ENCODE assay signal across 12 mouse cellular contexts in genomic region chr19:32242153-32242552, GRCm38 (mm10).
A peak's percentile ranks its signal among the peaks of the same experiment; 100 is the strongest.
DNase-seq lines count a peak whose midpoint lies in the region; ATAC-seq and TF ChIP-seq lines count a peak whose summit lies in the region.
"Had no signal": no experiment of that assay in that cellular context is flagged by ENCODE, and none has a peak within 500 bp of the region (broad histone marks: within the 10 kb centered on the region; RNA-seq: fewer than 3 reads in every experiment).

No protein-coding gene starts in this region.

- DNase-seq in cerebellum, adult 18-20 months, result peak; percentile 32 to 36
- no peak for DNase-seq in cerebellum, postnatal 4 days (ENCODE audit: low spot score in 2 of 2)
- DNase-seq in spleen, adult 2 months (ENCODE audit: low read depth in 1 of 2, low spot score in 2 of 2), result no peak
- DNase-seq in spleen, postnatal 10 days (ENCODE audit: low spot score in 2 of 2), result no peak
- peak; percentile 65 to 70 for DNase-seq in gastrocnemius, postnatal 36 days
- DNase-seq in stomach, postnatal 0 days (ENCODE audit: low spot score), result peak; percentile 38
- no peak for DNase-seq in urinary bladder, adult 2 months (ENCODE audit: low spot score)
- DNase-seq in right cerebral cortex, adult 2 months (ENCODE audit: low spot score in 2 of 2), result no peak
- DNase-seq: spleen, adult 18-20 months had no signal

- no peak overlapping the region for H3K9ac ChIP-seq in stomach, postnatal 0 days (ENCODE audit: low read length)
- H3K9ac ChIP-seq: forebrain, embryonic 12.5 days; neural tube, embryonic 13.5 days had no signal

- intact Hi-C loops in gastrocnemius, postnatal 36 days (cut with DNase I), result loop anchor here (5.0 kb wide), 1 partner anchor 50 kb away; no protein-coding TSS in a partner anchor

- H3K27me3 ChIP-seq in spleen, adult 2 months (ENCODE audit: control insufficient read depth, insufficient read depth, low read length), result no peaks in the 10 kb centered on the region
- no peaks in the 10 kb centered on the region for H3K27me3 ChIP-seq in stomach, postnatal 0 days (ENCODE audit: control insufficient read depth, insufficient read depth, low read length)
- H3K27me3 ChIP-seq: forebrain, embryonic 12.5 days; neural tube, embryonic 13.5 days had no signal

- no peak overlapping the region for H3K4me3 ChIP-seq in spleen, adult 2 months (ENCODE audit: extremely low read depth, insufficient read depth, insufficient read length)
- H3K4me3 ChIP-seq in stomach, postnatal 0 days (ENCODE audit: low read depth, low read length), result no peak overlapping the region
- H3K4me3 ChIP-seq: forebrain, embryonic 12.5 days; heart, embryonic 10.5 days; neural tube, embryonic 13.5 days had no signal

- peak; percentile 68 for ATAC-seq in stomach, postnatal 0 days (ENCODE audit: low FRiP score, low TSS enrichment)

- 77% methylated on average over 4 of the region's 4 CpGs for WGBS in spleen, adult 2 months
- 57% methylated on average over 4 of the region's 4 CpGs for WGBS in stomach, postnatal 0 days

- no peak for TF ChIP-seq CTCF in spleen, adult 2 months (IDR thresholded peaks at IDR 0.05; ENCODE audit: extremely low read depth, insufficient read depth, insufficient read length, insufficient replicate concordance)
- no peak for TF ChIP-seq CTCF in stomach, postnatal 0 days (IDR thresholded peaks at IDR 0.05; ENCODE audit: low read depth)

- H3K27ac ChIP-seq in spleen, adult 2 months (ENCODE audit: insufficient read depth, low read length), result peak overlapping the region; percentile 15; the same call in 1 of the 2 replicates
- no peak overlapping the region for H3K27ac ChIP-seq in stomach, postnatal 0 days (replicated peaks)
- H3K27ac ChIP-seq: forebrain, embryonic 12.5 days; heart, embryonic 10.5 days; neural tube, embryonic 13.5 days had no signal

- no peaks in the 10 kb centered on the region for H3K9me3 ChIP-seq in stomach, postnatal 0 days (ENCODE audit: control insufficient read depth, low read length)
- H3K9me3 ChIP-seq: forebrain, embryonic 12.5 days; heart, embryonic 10.5 days; neural tube, embryonic 13.5 days had no signal

- no peak overlapping the region for H3K4me2 ChIP-seq in stomach, postnatal 0 days (replicated peaks; ENCODE audit: low read depth)
- H3K4me2 ChIP-seq: forebrain, embryonic 12.5 days; neural tube, embryonic 13.5 days had no signal

- no peak for TF ChIP-seq POLR2A in spleen, adult 2 months (IDR thresholded peaks at IDR 0.05; ENCODE audit: low read depth, low read length)

- H3K4me1 ChIP-seq in spleen, adult 2 months (ENCODE audit: control insufficient read depth, insufficient read depth, insufficient read length), result peaks cover 29% of the 10 kb centered on the region
- 0 out of 2 replicates have a peak, but pooled peaks cover 2% of the 10 kb centered on the region for H3K4me1 ChIP-seq in stomach, postnatal 0 days (replicated peaks; ENCODE audit: control insufficient read depth, insufficient read depth)
- H3K4me1 ChIP-seq: forebrain, embryonic 12.5 days had no signal

- TF ChIP-seq EP300 in stomach, postnatal 0 days (optimal IDR thresholded peaks at IDR 0.05), result no peak

- no peaks in the 10 kb centered on the region for H3K36me3 ChIP-seq in spleen, adult 2 months (ENCODE audit: control insufficient read depth, insufficient read depth, low read length)
- no peaks in the 10 kb centered on the region for H3K36me3 ChIP-seq in stomach, postnatal 0 days (ENCODE audit: control insufficient read depth, insufficient read depth, low read length)
- H3K36me3 ChIP-seq: forebrain, embryonic 12.5 days; heart, embryonic 10.5 days; neural tube, embryonic 13.5 days had no signal

Comparison
In these comparisons a context has a peak if more than half of its experiments do, and no peak if none do; other contexts are left out.
1. DNase-seq: peak in cerebellum, adult 18-20 months (2 of 2), gastrocnemius, postnatal 36 days (2 of 2) and stomach, postnatal 0 days (single experiment); none in cerebellum, postnatal 4 days (0 of 2), spleen, adult 2 months (0 of 2), spleen, postnatal 10 days (0 of 2), urinary bladder, adult 2 months (single experiment) and right cerebral cortex, adult 2 months (0 of 2).